Mouse (Mus musculus): ENCODE measurements at regions not wholly inside any gene's neighbourhood (a gene's known extent, or its start where the extent isn't known, plus 50 kb on each side); places are given as distances from the start of the nearest gene placed in this dataset.

GRCm38 (mm10) chr10:111693762-111694161 lies 187.7 kb downstream of the Phlda1 start:
- TF ChIP-seq TAL1 (IDR thresholded peaks at IDR 0.05; ENCODE audit: low read length) = no peak
- TF ChIP-seq GATA1 (IDR thresholded peaks at IDR 0.05; ENCODE audit: low read length) = no peak
